Mouse (Mus musculus): ENCODE measurements around the gene Wrb. TPM values are rescaled to one million over a fixed set of nuclear protein-coding genes. Genes with fewer than 3 reads are reported as not detected.
A peak's percentile ranks its signal among the peaks of the same experiment; 100 is the strongest.

Gene Wrb
- total RNA-seq, 2 experiments from 2014 or later: not detected

- no peak for ATAC-seq (replicated peaks; ENCODE audit: low FRiP score, poor library complexity, severe bottlenecking)
These were observed 10.8 kb downstream of the Wrb start for GRCm38 (mm10) chr16:96156019-96156418.

- ATAC-seq (replicated peaks; ENCODE audit: low FRiP score, poor library complexity, severe bottlenecking): no peak
These were observed 12.0 kb downstream of the Wrb start for GRCm38 (mm10) chr16:96157171-96157570.

GRCm38 (mm10) chr16:96158511-96159080 is 13.4 kb downstream of the Wrb start:
- no peak for ATAC-seq (replicated peaks; ENCODE audit: low FRiP score, poor library complexity, severe bottlenecking)

GRCm38 (mm10) chr16:96159091-96159731 is 14.0 kb downstream of the Wrb start:
- ATAC-seq (replicated peaks; ENCODE audit: low FRiP score, poor library complexity, severe bottlenecking): no peak

GRCm38 (mm10) chr16:96159794-96160346 is 14.7 kb downstream of the Wrb start:
- ATAC-seq (replicated peaks; ENCODE audit: low FRiP score, poor library complexity, severe bottlenecking): no peak

- ATAC-seq (replicated peaks; ENCODE audit: low FRiP score, poor library complexity, severe bottlenecking): no peak
These were observed 15.7 kb downstream of the Wrb start for GRCm38 (mm10) chr16:96160927-96161326.

- no peak for ATAC-seq (replicated peaks; ENCODE audit: low FRiP score, poor library complexity, severe bottlenecking)
These were observed 16.1 kb downstream of the Wrb start for GRCm38 (mm10) chr16:96161336-96161735.

- ATAC-seq (replicated peaks; ENCODE audit: low FRiP score, poor library complexity, severe bottlenecking): no peak
These were observed 20.6 kb downstream of the Wrb start for GRCm38 (mm10) chr16:96165723-96166264.

GRCm38 (mm10) chr16:96168837-96169236 is 23.6 kb downstream of the Wrb start:
- no peak for ATAC-seq (replicated peaks; ENCODE audit: low FRiP score, poor library complexity, severe bottlenecking)

- ATAC-seq (replicated peaks; ENCODE audit: low FRiP score, poor library complexity, severe bottlenecking): no peak
These were observed 28.4 kb downstream of the Wrb start for GRCm38 (mm10) chr16:96173648-96174047.

GRCm38 (mm10) chr16:96175399-96175798 is 30.2 kb downstream of the Wrb start:
- no peak for ATAC-seq (replicated peaks; ENCODE audit: low FRiP score, poor library complexity, severe bottlenecking)

GRCm38 (mm10) chr16:96179156-96179555 is 33.9 kb downstream of the Wrb start:
- ATAC-seq (replicated peaks; ENCODE audit: low FRiP score, poor library complexity, severe bottlenecking): no peak

GRCm38 (mm10) chr16:96187619-96188018 is 42.4 kb downstream of the Wrb start:
- no peak for ATAC-seq (replicated peaks; ENCODE audit: low FRiP score, poor library complexity, severe bottlenecking)

- peak; percentile 83 for ATAC-seq (replicated peaks; ENCODE audit: low FRiP score, poor library complexity, severe bottlenecking)
These were observed 46.6 kb downstream of the Wrb start, which contains the start of gene Lca5l for GRCm38 (mm10) chr16:96191531-96192506. Gene Lca5l, minus strand, starts transcription at chr16:96192271.

GRCm38 (mm10) chr16:96199913-96200701 is 54.9 kb downstream of the Wrb start, which contains the start of gene Sh3bgr:
Gene Sh3bgr, plus strand, starts transcription at chr16:96200450.
- ATAC-seq (replicated peaks; ENCODE audit: low FRiP score, poor library complexity, severe bottlenecking): no peak

- no peak for ATAC-seq (replicated peaks; ENCODE audit: low FRiP score, poor library complexity, severe bottlenecking)
These were observed 55.5 kb downstream of the Wrb start for GRCm38 (mm10) chr16:96200702-96201028.

GRCm38 (mm10) chr16:96201485-96202232 is 56.5 kb downstream of the Wrb start:
- no peak for ATAC-seq (replicated peaks; ENCODE audit: low FRiP score, poor library complexity, severe bottlenecking)

Measured in erythroid progenitor cell, adult 5-6 weeks (primary cell).